Mouse (Mus musculus): ENCODE measurements around the gene Rsf1. TPM values are rescaled to one million over a fixed set of nuclear protein-coding genes. Genes with fewer than 3 reads are reported as not detected.

Rsf1 gene
- polyA plus RNA-seq, 1 experiment from 2014 or later, result 29.2 TPM

DNA sequence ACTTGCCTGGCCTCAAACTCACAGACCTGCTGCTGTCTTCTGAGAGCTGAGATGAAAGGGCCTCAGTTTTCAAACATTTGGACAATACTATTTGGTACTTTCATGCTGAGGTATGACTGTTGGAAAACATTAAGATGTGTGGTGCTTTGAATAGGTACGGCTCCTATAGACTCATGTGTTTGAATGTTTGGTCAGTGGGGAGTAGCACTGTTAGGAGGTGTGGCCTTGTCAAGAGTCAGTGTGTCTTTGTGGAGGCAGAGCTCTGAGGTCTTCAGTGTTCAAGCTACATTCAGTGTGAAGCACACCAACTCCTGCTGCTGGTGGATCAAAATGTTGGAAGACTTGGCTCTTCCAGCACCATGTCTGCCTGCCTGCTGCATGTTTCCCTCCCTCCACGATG, 13.8 kb downstream of the Rsf1 start:
- ATAC-seq (ENCODE audit: insufficient number of reproducible peaks, low FRiP score, low TSS enrichment, low read depth), result no peak
- 96% methylated on average over 2 of the region's 2 CpGs for WGBS

GRCm38 (mm10) chr7:97598548-97598947, 18.9 kb downstream of the Rsf1 start:
- WGBS, result 89% methylated on average over 2 of the region's 2 CpGs
- H3K36me3 ChIP-seq (ENCODE audit: control insufficient read depth, insufficient read depth, low read length), result no peaks in the 10 kb centered on the region
- DNase-seq (ENCODE audit: low spot score), result no peak
- H3K27ac ChIP-seq (replicated peaks; ENCODE audit: low read depth, low read length), result no peak overlapping the region
- no peak overlapping the region for H3K4me3 ChIP-seq (ENCODE audit: low read depth, low read length)
- ATAC-seq (ENCODE audit: insufficient number of reproducible peaks, low FRiP score, low TSS enrichment, low read depth), result no peak
- H3K9me3 ChIP-seq (ENCODE audit: control insufficient read depth, low read length), result no peaks in the 10 kb centered on the region
- no peaks in the 10 kb centered on the region for H3K4me1 ChIP-seq (ENCODE audit: control insufficient read depth, insufficient read depth, low read length)
- H3K27me3 ChIP-seq (ENCODE audit: control insufficient read depth, insufficient read depth, low read length), result no peaks in the 10 kb centered on the region
- no peak overlapping the region for H3K4me2 ChIP-seq (ENCODE audit: low read depth, severe bottlenecking)
- no peak overlapping the region for H3K9ac ChIP-seq (ENCODE audit: low read length)

More for the DNA sequence above, 13.8 kb downstream of the Rsf1 start:
- Histone ChIP-seq H3K9ac (ENCODE audit: low read length) (no peak overlapping the region), H3K9me3 (ENCODE audit: control insufficient read depth, low read length) (no peaks in the 10 kb centered on the region), H3K36me3 (ENCODE audit: control insufficient read depth, insufficient read depth, low read length) (no peaks in the 10 kb centered on the region), H3K4me1 (ENCODE audit: control insufficient read depth, insufficient read depth, low read length) (0 out of 2 replicates have a peak, but pooled peaks cover 2% of the 10 kb centered on the region), H3K4me2 (ENCODE audit: low read depth, severe bottlenecking) (no peak overlapping the region), H3K27ac (replicated peaks; ENCODE audit: low read depth, low read length) (no peak overlapping the region), H3K27me3 (ENCODE audit: control insufficient read depth, insufficient read depth, low read length) (no peaks in the 10 kb centered on the region), H3K4me3 (ENCODE audit: low read depth, low read length) (no peak overlapping the region)
- no peak for DNase-seq (ENCODE audit: low spot score)

DNA sequence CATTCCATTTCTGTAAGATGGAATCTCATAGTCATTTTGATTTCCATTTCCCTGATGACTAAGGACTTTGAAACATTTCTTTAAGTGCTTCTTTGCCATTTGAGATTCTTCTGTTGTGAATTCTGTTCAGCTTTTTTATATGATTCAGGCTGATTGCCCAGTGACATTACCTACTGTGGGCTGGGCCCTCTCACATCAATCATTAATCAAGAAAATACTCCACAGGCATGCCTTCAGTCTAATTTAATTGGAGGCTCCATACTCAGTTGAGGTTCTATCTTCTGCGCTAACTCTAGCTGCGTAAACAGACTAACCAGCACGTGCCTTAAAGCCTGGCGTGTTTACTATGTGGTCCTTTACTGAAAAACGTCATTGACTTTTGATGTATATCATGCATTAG, 41.7 kb downstream of the Rsf1 start:
- ATAC-seq (ENCODE audit: insufficient number of reproducible peaks, low FRiP score, low TSS enrichment, low read depth) (no peak), DNase-seq (ENCODE audit: low spot score) (no peak)
- Histone ChIP-seq H3K27me3 (ENCODE audit: control insufficient read depth, insufficient read depth, low read length) (no peaks in the 10 kb centered on the region), H3K36me3 (ENCODE audit: control insufficient read depth, insufficient read depth, low read length) (peaks cover 2% of the 10 kb centered on the region), H3K4me3 (ENCODE audit: low read depth, low read length) (no peak overlapping the region), H3K4me1 (ENCODE audit: control insufficient read depth, insufficient read depth, low read length) (no peaks in the 10 kb centered on the region), H3K9ac (ENCODE audit: low read length) (no peak overlapping the region), H3K4me2 (ENCODE audit: low read depth, severe bottlenecking) (no peak overlapping the region), H3K27ac (replicated peaks; ENCODE audit: low read depth, low read length) (no peak overlapping the region), H3K9me3 (ENCODE audit: control insufficient read depth, low read length) (no peaks in the 10 kb centered on the region)
- WGBS, result 96% methylated on average over 5 of the region's 5 CpGs

- no peaks in the 10 kb centered on the region for H3K9me3 ChIP-seq (ENCODE audit: control insufficient read depth, low read length)
- no peaks in the 10 kb centered on the region for H3K4me1 ChIP-seq (ENCODE audit: control insufficient read depth, insufficient read depth, low read length)
- H3K36me3 ChIP-seq (ENCODE audit: control insufficient read depth, insufficient read depth, low read length), result peaks cover 2% of the 10 kb centered on the region
- 85% methylated on average over 1 of the region's 1 CpGs for WGBS
- no peaks in the 10 kb centered on the region for H3K27me3 ChIP-seq (ENCODE audit: control insufficient read depth, insufficient read depth, low read length)
- ATAC-seq (ENCODE audit: insufficient number of reproducible peaks, low FRiP score, low TSS enrichment, low read depth) (no peak), DNase-seq (ENCODE audit: low spot score) (no peak)
- no peak overlapping the region for H3K4me3 ChIP-seq (ENCODE audit: low read depth, low read length)
- H3K4me2 ChIP-seq (ENCODE audit: low read depth, severe bottlenecking), result no peak overlapping the region
- no peak overlapping the region for H3K9ac ChIP-seq (ENCODE audit: low read length)
- no peak overlapping the region for H3K27ac ChIP-seq (replicated peaks; ENCODE audit: low read depth, low read length)
Measured at GRCm38 (mm10) chr7:97622676-97623075, 43.0 kb downstream of the Rsf1 start.

GRCm38 (mm10) chr7:97623402-97623801, 43.7 kb downstream of the Rsf1 start:
- ATAC-seq (ENCODE audit: insufficient number of reproducible peaks, low FRiP score, low TSS enrichment, low read depth), result no peak
- H3K4me3 ChIP-seq (ENCODE audit: low read depth, low read length), result no peak overlapping the region
- no peak overlapping the region for H3K27ac ChIP-seq (replicated peaks; ENCODE audit: low read depth, low read length)
- no peaks in the 10 kb centered on the region for H3K4me1 ChIP-seq (ENCODE audit: control insufficient read depth, insufficient read depth, low read length)
- no peaks in the 10 kb centered on the region for H3K27me3 ChIP-seq (ENCODE audit: control insufficient read depth, insufficient read depth, low read length)
- no peaks in the 10 kb centered on the region; the same call in none of the 2 replicates for H3K36me3 ChIP-seq (ENCODE audit: control insufficient read depth, insufficient read depth, low read length)
- H3K9ac ChIP-seq (ENCODE audit: low read length), result no peak overlapping the region
- no peaks in the 10 kb centered on the region for H3K9me3 ChIP-seq (ENCODE audit: control insufficient read depth, low read length)
- DNase-seq (ENCODE audit: low spot score), result no peak
- no peak overlapping the region for H3K4me2 ChIP-seq (ENCODE audit: low read depth, severe bottlenecking)

- ATAC-seq (ENCODE audit: insufficient number of reproducible peaks, low FRiP score, low TSS enrichment, low read depth) (no peak), DNase-seq (ENCODE audit: low spot score) (no peak)
- Histone ChIP-seq H3K27ac (replicated peaks; ENCODE audit: low read depth, low read length) (no peak overlapping the region), H3K4me3 (ENCODE audit: low read depth, low read length) (no peak overlapping the region), H3K4me2 (ENCODE audit: low read depth, severe bottlenecking) (no peak overlapping the region), H3K4me1 (ENCODE audit: control insufficient read depth, insufficient read depth, low read length) (no peaks in the 10 kb centered on the region), H3K9me3 (ENCODE audit: control insufficient read depth, low read length) (no peaks in the 10 kb centered on the region), H3K36me3 (ENCODE audit: control insufficient read depth, insufficient read depth, low read length) (no peaks in the 10 kb centered on the region), H3K9ac (ENCODE audit: low read length) (no peak overlapping the region), H3K27me3 (ENCODE audit: control insufficient read depth, insufficient read depth, low read length) (no peaks in the 10 kb centered on the region)
- WGBS, result 86% methylated on average over 2 of the region's 2 CpGs
Measured at GRCm38 (mm10) chr7:97629351-97629750, 49.7 kb downstream of the Rsf1 start.

- H3K4me3 ChIP-seq (ENCODE audit: low read depth, low read length), result no peak overlapping the region
- WGBS, result 94% methylated on average over 2 of the region's 2 CpGs
Measured at GRCm38 (mm10) chr7:97631290-97631689, 51.6 kb downstream of the Rsf1 start.

DNA sequence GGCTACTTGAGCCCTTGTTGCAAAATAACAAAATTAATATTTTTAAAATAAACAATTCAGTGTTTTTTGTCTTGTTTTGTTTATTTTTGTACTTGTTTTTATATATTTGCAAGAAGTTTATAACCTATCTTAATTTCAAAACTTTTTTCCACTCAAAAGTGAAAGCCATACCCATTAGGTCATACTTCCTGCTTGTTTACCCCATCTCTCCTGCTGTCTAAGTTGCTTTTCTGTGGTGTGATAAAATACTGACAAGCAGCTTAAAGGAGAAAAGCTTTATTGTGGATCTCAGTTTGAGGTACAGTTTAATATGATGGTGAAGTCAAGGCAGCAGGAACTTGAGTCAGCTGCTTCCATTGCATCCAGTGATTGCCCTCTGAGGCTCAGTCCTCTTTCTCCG, 53.2 kb downstream of the Rsf1 start:
- H3K9me3 ChIP-seq (ENCODE audit: control insufficient read depth, low read length), result no peaks in the 10 kb centered on the region
- H3K4me2 ChIP-seq (ENCODE audit: low read depth, severe bottlenecking), result no peak overlapping the region
- WGBS, result 90% methylated on average over 1 of the region's 1 CpGs
- H3K27me3 ChIP-seq (ENCODE audit: control insufficient read depth, insufficient read depth, low read length), result no peaks in the 10 kb centered on the region
- no peak overlapping the region for H3K4me3 ChIP-seq (ENCODE audit: low read depth, low read length)
- H3K36me3 ChIP-seq (ENCODE audit: control insufficient read depth, insufficient read depth, low read length), result no peaks in the 10 kb centered on the region
- DNase-seq (ENCODE audit: low spot score), result no peak
- no peaks in the 10 kb centered on the region for H3K4me1 ChIP-seq (ENCODE audit: control insufficient read depth, insufficient read depth, low read length)
- H3K27ac ChIP-seq (replicated peaks; ENCODE audit: low read depth, low read length), result no peak overlapping the region
- no peak for ATAC-seq (ENCODE audit: insufficient number of reproducible peaks, low FRiP score, low TSS enrichment, low read depth)
- no peak overlapping the region for H3K9ac ChIP-seq (ENCODE audit: low read length)

More at GRCm38 (mm10) chr7:97631290-97631689, 51.6 kb downstream of the Rsf1 start:
- no peak for DNase-seq (ENCODE audit: low spot score)
- H3K4me1 ChIP-seq (ENCODE audit: control insufficient read depth, insufficient read depth, low read length), result no peaks in the 10 kb centered on the region
- no peaks in the 10 kb centered on the region for H3K36me3 ChIP-seq (ENCODE audit: control insufficient read depth, insufficient read depth, low read length)
- no peak for ATAC-seq (ENCODE audit: insufficient number of reproducible peaks, low FRiP score, low TSS enrichment, low read depth)
- no peaks in the 10 kb centered on the region for H3K9me3 ChIP-seq (ENCODE audit: control insufficient read depth, low read length)
- no peak overlapping the region for H3K9ac ChIP-seq (ENCODE audit: low read length)
- no peak overlapping the region for H3K4me2 ChIP-seq (ENCODE audit: low read depth, severe bottlenecking)
- H3K27ac ChIP-seq (replicated peaks; ENCODE audit: low read depth, low read length), result no peak overlapping the region
- no peaks in the 10 kb centered on the region for H3K27me3 ChIP-seq (ENCODE audit: control insufficient read depth, insufficient read depth, low read length)

- no peak for DNase-seq (ENCODE audit: low spot score)
- H3K27ac ChIP-seq (replicated peaks; ENCODE audit: low read depth, low read length), result no peak overlapping the region
- H3K4me1 ChIP-seq (ENCODE audit: control insufficient read depth, insufficient read depth, low read length), result no peaks in the 10 kb centered on the region
- 91% methylated on average over 3 of the region's 3 CpGs for WGBS
- no peak overlapping the region for H3K9ac ChIP-seq (ENCODE audit: low read length)
- no peak overlapping the region for H3K4me2 ChIP-seq (ENCODE audit: low read depth, severe bottlenecking)
- no peaks in the 10 kb centered on the region for H3K36me3 ChIP-seq (ENCODE audit: control insufficient read depth, insufficient read depth, low read length)
- no peak overlapping the region for H3K4me3 ChIP-seq (ENCODE audit: low read depth, low read length)
- no peaks in the 10 kb centered on the region for H3K9me3 ChIP-seq (ENCODE audit: control insufficient read depth, low read length)
- no peak for ATAC-seq (ENCODE audit: insufficient number of reproducible peaks, low FRiP score, low TSS enrichment, low read depth)
- no peaks in the 10 kb centered on the region for H3K27me3 ChIP-seq (ENCODE audit: control insufficient read depth, insufficient read depth, low read length)
Measured at GRCm38 (mm10) chr7:97645060-97645459, 65.4 kb downstream of the Rsf1 start.
